Mouse (Mus musculus) spleen, postnatal 4 days (tissue): ENCODE results near the gene Olfml3.

Experiments
- DNase-seq, 2 experiments: peaks; one replicate each; pipeline ENCODE4 v3.0.0; 2022; ENCODE audit warnings: low spot score in 2 of 2

The Olfml3 gene

GRCm38 (mm10) chr3:103740342-103740741, 2.5 kb upstream of the Olfml3 start:
- peak in 1 of 2 experiments; percentile 48 for DNase-seq

GRCm38 (mm10) chr3:103739329-103739728, 1.5 kb upstream of the Olfml3 start, which contains the start of gene Gm10964:
Gene Gm10964, plus strand, starts transcription at chr3:103739366.
- no peak for DNase-seq

GRCm38 (mm10) chr3:103737061-103737754, 593 bp downstream of the Olfml3 start:
- no peak for DNase-seq

GRCm38 (mm10) chr3:103735776-103736600, 1.8 kb downstream of the Olfml3 start:
- DNase-seq: peak in 1 of 2 experiments; percentile 58

GRCm38 (mm10) chr3:103734696-103735519, 2.9 kb downstream of the Olfml3 start:
- DNase-seq: peak in 1 of 2 experiments; percentile 59

- peak in 1 of 2 experiments; percentile 57 for DNase-seq
Observed at GRCm38 (mm10) chr3:103733799-103734695, 3.8 kb downstream of the Olfml3 start.

GRCm38 (mm10) chr3:103733176-103733575, 4.6 kb downstream of the Olfml3 start:
- DNase-seq: no peak

GRCm38 (mm10) chr3:103732116-103732515, 5.7 kb downstream of the Olfml3 start:
- no peak for DNase-seq

GRCm38 (mm10) chr3:103729850-103730249, 8.0 kb downstream of the Olfml3 start:
- DNase-seq: no peak

- no peak for DNase-seq
Observed at GRCm38 (mm10) chr3:103727813-103728326, 9.9 kb downstream of the Olfml3 start.

- DNase-seq: no peak
Observed at GRCm38 (mm10) chr3:103726642-103727041, 11.2 kb downstream of the Olfml3 start.

GRCm38 (mm10) chr3:103724137-103724536, 13.7 kb downstream of the Olfml3 start:
- DNase-seq: peak; percentile 43 to 64

- peak; percentile 10 to 41 for DNase-seq
Observed at GRCm38 (mm10) chr3:103718728-103719127, 19.1 kb downstream of the Olfml3 start.

- DNase-seq: peak; percentile 7 to 55
Observed at GRCm38 (mm10) chr3:103716774-103717760, 20.7 kb downstream of the Olfml3 start.

GRCm38 (mm10) chr3:103715762-103716693, 21.8 kb downstream of the Olfml3 start:
- peak; percentile 12 to 58 for DNase-seq

GRCm38 (mm10) chr3:103714942-103715341, 22.9 kb downstream of the Olfml3 start:
- peak; percentile 6 to 49 for DNase-seq

GRCm38 (mm10) chr3:103714236-103714875, 23.4 kb downstream of the Olfml3 start:
- DNase-seq: peak in 1 of 2 experiments; percentile 41

GRCm38 (mm10) chr3:103712196-103712595, 25.6 kb downstream of the Olfml3 start:
- DNase-seq: peak in 1 of 2 experiments; percentile 37
